Mouse (Mus musculus) midbrain, embryonic 14.5 days (tissue): Measurements from ENCODE around the gene Camkk1. TPM values are rescaled to one million over a fixed set of nuclear protein-coding genes. Genes with fewer than 3 reads are reported as not detected.
A peak's percentile ranks its signal among the peaks of the same experiment; 100 is the strongest.

Experiments
- ATAC-seq: fragments of 200-750 bp; cut with Nextera tagmentation; 2 replicates; pipeline ENCODE4 v1.8.0; 2017; ENCODE audit warnings: moderate number of reproducible peaks, moderate library complexity; ENCODE audit not compliant: low FRiP score, low TSS enrichment
- DNase-seq: peaks from one replicate; pipeline ENCODE4 v3.0.0-alpha.2; 2015
- H3K27ac ChIP-seq: fragments of 300-500 bp; sonication (generic); replicated peaks from 2 replicates; pipeline ENCODE4 v1.5.1; 2014; ENCODE audit warnings: mild to moderate bottlenecking, low read depth, low read length, moderate library complexity
- H3K27me3 ChIP-seq: fragments of 300-500 bp; sonication (generic); 2 replicates; pipeline ENCODE4 v1.6.1; 2014; ENCODE audit warnings: low read length, control low read depth, mixed read lengths; ENCODE audit not compliant: control insufficient read depth, insufficient read depth
- H3K36me3 ChIP-seq: fragments of 300-500 bp; sonication (generic); 2 replicates; pipeline ENCODE4 v1.6.1; 2014; ENCODE audit warnings: low read length, control low read depth; ENCODE audit not compliant: control insufficient read depth, insufficient read depth
- H3K4me1 ChIP-seq: fragments of 300-500 bp; sonication (generic); 2 replicates; pipeline ENCODE4 v1.6.1; 2014; ENCODE audit warnings: mild to moderate bottlenecking, antibody characterized with exemption, low read length, control low read depth; ENCODE audit not compliant: control insufficient read depth, insufficient read depth
- H3K4me2 ChIP-seq: fragments of 300-500 bp; sonication (generic); 2 replicates; pipeline ENCODE4 v1.6.1; 2014; ENCODE audit warnings: mild to moderate bottlenecking, low read length, moderate library complexity
- H3K4me3 ChIP-seq: fragments of 300-500 bp; sonication (generic); replicated peaks from 2 replicates; pipeline ENCODE4 v1.5.1; 2014; ENCODE audit warnings: low read depth, low read length
- H3K9ac ChIP-seq: fragments of 300-500 bp; sonication (generic); replicated peaks from 2 replicates; pipeline ENCODE4 v1.6.1; 2014; ENCODE audit warnings: mild to moderate bottlenecking, low read length, moderate library complexity
- H3K9me3 ChIP-seq: fragments of 300-500 bp; sonication (generic); 2 replicates; pipeline ENCODE4 v1.6.1; 2016; ENCODE audit warnings: low read length, control low read depth, mixed read lengths; ENCODE audit not compliant: control insufficient read depth
- WGBS: fragments of 180-500 bp; shearing (Covaris S2); extraction: QIAGEN DNeasy Blood & Tissue Kit; methylation state at CpG from one replicate; pipeline ENCODE4 v1.1.7; 2014; 5-methylcytosine and 5-hydroxymethylcytosine counted together
- polyA plus RNA-seq: library from polyadenylated mRNA; unstranded; fragments of >200 nt; fragmentation: Nextera tagmentation; extraction: Ambion mirVana; gene quantifications from 2 replicates; pipeline ENCODE4 v1.2.1, GENCODE M21; 2014

Gene Camkk1
- polyA plus RNA-seq, 1 experiment from 2014 or later = 11.0 TPM

- Histone ChIP-seq H3K4me1 (peaks cover 6% of the 10 kb centered on the region), H3K9ac (no peak overlapping the region), H3K4me3 (no peak overlapping the region), H3K4me2 (no peak overlapping the region), H3K36me3 (peaks cover 72% of the 10 kb centered on the region), H3K27me3 (no peaks in the 10 kb centered on the region), H3K27ac (no peak overlapping the region), H3K9me3 (no peaks in the 10 kb centered on the region)
- ATAC-seq (no peak), DNase-seq (no peak)
- WGBS = 95% methylated on average over 1 of the region's 1 CpGs
Observed at GRCm38 (mm10) chr11:73052795-73053194, 34.0 kb downstream of the Camkk1 start.

DNA sequence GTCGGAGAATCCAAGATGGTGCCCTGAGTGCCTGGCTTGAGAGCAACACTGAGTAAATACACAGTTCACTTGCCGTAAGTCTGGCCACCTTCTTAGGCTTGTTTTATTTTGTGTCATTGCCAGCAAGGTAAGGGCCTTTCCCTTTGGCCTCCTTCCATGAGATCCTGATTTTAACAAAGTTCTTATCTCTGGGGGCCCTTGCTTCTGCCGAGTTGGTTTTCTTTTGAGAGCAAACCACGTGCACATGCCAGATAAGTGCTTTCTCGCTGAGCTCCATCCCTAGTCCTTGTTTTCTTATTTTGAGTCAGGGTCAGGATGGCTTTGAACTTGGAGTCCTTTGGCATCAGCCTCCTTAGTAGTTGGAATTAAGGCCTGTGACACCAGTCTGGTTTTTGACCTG is 38.9 kb downstream of the Camkk1 start:
- ATAC-seq (no peak), DNase-seq (no peak)
- no peaks in the 10 kb centered on the region for H3K4me1 ChIP-seq
- no peak overlapping the region for H3K9ac ChIP-seq
- H3K4me3 ChIP-seq = no peak overlapping the region
- peaks cover 66% of the 10 kb centered on the region for H3K36me3 ChIP-seq
- H3K27me3 ChIP-seq = no peaks in the 10 kb centered on the region
- H3K4me2 ChIP-seq = no peak overlapping the region
- WGBS = 93% methylated on average over 5 of the region's 5 CpGs
- no peaks in the 10 kb centered on the region for H3K9me3 ChIP-seq
- no peak overlapping the region for H3K27ac ChIP-seq

GRCm38 (mm10) chr11:73059630-73060029 is 40.8 kb downstream of the Camkk1 start:
- DNase-seq (no peak), ATAC-seq (no peak)
- no peaks in the 10 kb centered on the region for H3K27me3 ChIP-seq
- H3K9me3 ChIP-seq = no peaks in the 10 kb centered on the region
- no peak overlapping the region for H3K9ac ChIP-seq
- H3K4me3 ChIP-seq = no peak overlapping the region
- H3K36me3 ChIP-seq = peaks cover 55% of the 10 kb centered on the region
- no peak overlapping the region for H3K4me2 ChIP-seq
- H3K27ac ChIP-seq = no peak overlapping the region
- H3K4me1 ChIP-seq = no peaks in the 10 kb centered on the region
- WGBS = 96% methylated on average over 3 of the region's 3 CpGs

GRCm38 (mm10) chr11:73061413-73061812 is 42.6 kb downstream of the Camkk1 start:
- WGBS = 96% methylated on average over 3 of the region's 3 CpGs
- Histone ChIP-seq H3K27me3 (no peaks in the 10 kb centered on the region), H3K4me3 (no peak overlapping the region), H3K9me3 (no peaks in the 10 kb centered on the region), H3K4me2 (no peak overlapping the region), H3K27ac (no peak overlapping the region), H3K9ac (no peak overlapping the region), H3K4me1 (no peaks in the 10 kb centered on the region), H3K36me3 (peaks cover 46% of the 10 kb centered on the region)
- DNase-seq (no peak), ATAC-seq (no peak)

DNA sequence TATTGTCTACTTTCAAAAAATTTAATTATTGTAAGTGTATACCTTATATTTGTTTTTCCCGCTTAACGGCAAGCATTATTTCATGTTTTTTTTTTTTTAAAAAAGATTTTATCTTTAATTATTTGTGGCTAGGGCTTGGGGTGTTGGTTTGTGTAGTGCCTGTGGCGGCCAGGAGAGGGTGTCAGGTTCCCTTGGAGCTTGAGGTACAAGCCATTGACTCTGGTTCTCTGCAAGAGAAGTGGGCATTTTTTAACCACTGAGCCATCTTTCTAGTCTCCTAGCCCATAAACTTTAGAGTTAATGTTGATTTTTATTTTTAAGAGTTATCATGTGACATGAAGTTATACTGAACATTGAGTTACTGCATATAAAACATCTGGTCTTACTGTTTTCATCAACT is 53.0 kb downstream of the Camkk1 start:
- 92% methylated on average over 3 of the region's 3 CpGs for WGBS
- ATAC-seq (no peak), DNase-seq (peak; percentile 58)
- Histone ChIP-seq H3K9me3 (no peaks in the 10 kb centered on the region), H3K4me2 (no peak overlapping the region), H3K36me3 (peaks cover 92% of the 10 kb centered on the region), H3K9ac (no peak overlapping the region), H3K4me1 (no peaks in the 10 kb centered on the region), H3K4me3 (no peak overlapping the region), H3K27me3 (no peaks in the 10 kb centered on the region), H3K27ac (no peak overlapping the region)

- Histone ChIP-seq H3K4me2 (no peak overlapping the region), H3K9me3 (no peaks in the 10 kb centered on the region), H3K27me3 (no peaks in the 10 kb centered on the region), H3K4me1 (no peaks in the 10 kb centered on the region), H3K27ac (no peak overlapping the region), H3K4me3 (no peak overlapping the region), H3K36me3 (peaks cover 88% of the 10 kb centered on the region), H3K9ac (no peak overlapping the region)
- no peak for DNase-seq
- no peak for ATAC-seq
- 71% methylated on average over 4 of the region's 4 CpGs for WGBS
Observed at GRCm38 (mm10) chr11:73076295-73076694, 57.5 kb downstream of the Camkk1 start.

GRCm38 (mm10) chr11:73076733-73077132 is 57.9 kb downstream of the Camkk1 start:
- 68% methylated on average over 4 of the region's 4 CpGs for WGBS
- peaks cover 89% of the 10 kb centered on the region for H3K36me3 ChIP-seq
- DNase-seq = peak; percentile 24
- no peak for ATAC-seq
- H3K4me3 ChIP-seq = no peak overlapping the region
- no peak overlapping the region for H3K27ac ChIP-seq
- H3K4me2 ChIP-seq = no peak overlapping the region
- H3K27me3 ChIP-seq = no peaks in the 10 kb centered on the region
- no peaks in the 10 kb centered on the region for H3K9me3 ChIP-seq
- no peaks in the 10 kb centered on the region for H3K4me1 ChIP-seq
- H3K9ac ChIP-seq = no peak overlapping the region

DNA sequence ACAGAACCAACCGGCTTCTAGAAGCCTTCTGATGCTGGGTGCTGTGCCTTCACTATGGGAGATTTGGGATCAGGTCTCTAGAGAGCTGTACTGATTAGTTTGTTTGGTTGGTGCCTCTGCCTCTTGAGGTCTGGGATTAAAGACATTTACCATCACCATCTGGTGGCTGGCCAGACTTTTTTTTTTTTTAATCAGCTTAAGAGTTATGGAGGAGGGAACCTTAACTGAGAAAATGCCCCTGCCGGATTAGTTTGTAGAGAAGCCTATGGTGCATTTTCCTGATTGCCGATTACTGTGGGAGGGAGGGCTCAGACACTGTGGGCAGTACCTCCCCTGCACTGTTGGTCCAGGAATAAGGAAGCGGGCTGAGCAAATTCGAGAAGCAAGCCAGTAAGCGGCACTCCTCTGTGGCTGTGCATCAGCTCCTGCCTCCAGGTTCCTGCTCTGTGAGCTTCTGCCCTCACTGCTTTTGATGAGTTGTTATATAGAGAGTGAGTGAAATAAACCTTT is 58.5 kb downstream of the Camkk1 start:
- Histone ChIP-seq H3K36me3 (peaks cover 90% of the 10 kb centered on the region), H3K27me3 (no peaks in the 10 kb centered on the region), H3K4me3 (no peak overlapping the region), H3K4me1 (no peaks in the 10 kb centered on the region), H3K27ac (0 out of 2 replicates have a peak overlapping the region, but pooled peaks have one; percentile 5), H3K9ac (no peak overlapping the region), H3K4me2 (no peak overlapping the region), H3K9me3 (no peaks in the 10 kb centered on the region)
- ATAC-seq = no peak
- peak; percentile 14 for DNase-seq
- WGBS = 57% methylated on average over 6 of the region's 6 CpGs

- no peak for DNase-seq
- Histone ChIP-seq H3K4me3 (no peak overlapping the region), H3K4me2 (no peak overlapping the region), H3K36me3 (peaks cover 80% of the 10 kb centered on the region), H3K27ac (no peak overlapping the region), H3K4me1 (no peaks in the 10 kb centered on the region), H3K9ac (no peak overlapping the region), H3K27me3 (no peaks in the 10 kb centered on the region), H3K9me3 (no peaks in the 10 kb centered on the region)
- ATAC-seq = no peak
- WGBS = 93% methylated on average over 8 of the region's 8 CpGs
Observed at GRCm38 (mm10) chr11:73078615-73079014, 59.8 kb downstream of the Camkk1 start.
